Mouse (Mus musculus) bone marrow macrophage, adult 2 months (primary cell): ENCODE data around the gene 4931428F04Rik. TPM values are rescaled to one million over a fixed set of nuclear protein-coding genes. Genes with fewer than 3 reads are reported as not detected.

ENCODE experiments used
- H3K27ac ChIP-seq: 2 replicates; pipeline ENCODE4 v1.5.1; 2012; ENCODE audit warnings: low read depth, low read length; ENCODE audit not compliant: insufficient read depth
- H3K4me1 ChIP-seq: 2 replicates; pipeline ENCODE4 v1.6.1; 2012; ENCODE audit warnings: low read length; ENCODE audit not compliant: control insufficient read depth, insufficient read depth
- H3K4me3 ChIP-seq: 2 replicates; pipeline ENCODE4 v1.5.1; 2012; ENCODE audit warnings: mild to moderate bottlenecking, low read length, moderate library complexity; ENCODE audit not compliant: insufficient read depth
- CTCF ChIP-seq: IDR thresholded peaks from 2 replicates; pipeline ENCODE4 v1.5.1; 2012; ENCODE audit warnings: low read depth, mild to moderate bottlenecking, low read length, moderate library complexity
- POLR2A ChIP-seq: IDR thresholded peaks from 2 replicates; pipeline ENCODE4 v1.6.1; 2012; ENCODE audit warnings: mild to moderate bottlenecking, low read depth, low read length, borderline replicate concordance
- polyA plus RNA-seq: library from polyadenylated mRNA; stranded (reverse); fragments of >200 nt; gene quantifications from 2 replicates; pipeline ENCODE4 v1.2.4, GENCODE M21; 2012; ENCODE audit not compliant: missing spikeins, insufficient read depth, insufficient read length

Gene 4931428F04Rik
- polyA plus RNA-seq, 1 experiment: 0.67 TPM

GRCm38 (mm10) chr8:105254966-105255350 is 34.7 kb downstream of the 4931428F04Rik start, which contains the start of gene B3gnt9:
Gene B3gnt9 (minus strand): TSS chr8:105255153.
- Histone ChIP-seq H3K27ac (no peak within 1 kb of the TSS), H3K4me1 (peaks cover 3% of the 10 kb centered on the region), H3K4me3 (peak within 1 kb of the TSS; percentile 67)
- no peak for TF ChIP-seq CTCF
- no peak for TF ChIP-seq POLR2A

- Histone ChIP-seq H3K4me3 (peak overlapping the region; percentile 67), H3K27ac (no peak overlapping the region), H3K4me1 (peaks cover under 1% of the 10 kb centered on the region)
- TF ChIP-seq POLR2A (no peak), CTCF (peak; percentile 80)
These were observed 35.3 kb downstream of the 4931428F04Rik start for GRCm38 (mm10) chr8:105254152-105254965.

GRCm38 (mm10) chr8:105253766-105254151 is 35.9 kb downstream of the 4931428F04Rik start:
- TF ChIP-seq POLR2A: no peak
- TF ChIP-seq CTCF: no peak
- H3K4me1 ChIP-seq: no peaks in the 10 kb centered on the region
- no peak overlapping the region for H3K27ac ChIP-seq
- no peak overlapping the region for H3K4me3 ChIP-seq

DNA sequence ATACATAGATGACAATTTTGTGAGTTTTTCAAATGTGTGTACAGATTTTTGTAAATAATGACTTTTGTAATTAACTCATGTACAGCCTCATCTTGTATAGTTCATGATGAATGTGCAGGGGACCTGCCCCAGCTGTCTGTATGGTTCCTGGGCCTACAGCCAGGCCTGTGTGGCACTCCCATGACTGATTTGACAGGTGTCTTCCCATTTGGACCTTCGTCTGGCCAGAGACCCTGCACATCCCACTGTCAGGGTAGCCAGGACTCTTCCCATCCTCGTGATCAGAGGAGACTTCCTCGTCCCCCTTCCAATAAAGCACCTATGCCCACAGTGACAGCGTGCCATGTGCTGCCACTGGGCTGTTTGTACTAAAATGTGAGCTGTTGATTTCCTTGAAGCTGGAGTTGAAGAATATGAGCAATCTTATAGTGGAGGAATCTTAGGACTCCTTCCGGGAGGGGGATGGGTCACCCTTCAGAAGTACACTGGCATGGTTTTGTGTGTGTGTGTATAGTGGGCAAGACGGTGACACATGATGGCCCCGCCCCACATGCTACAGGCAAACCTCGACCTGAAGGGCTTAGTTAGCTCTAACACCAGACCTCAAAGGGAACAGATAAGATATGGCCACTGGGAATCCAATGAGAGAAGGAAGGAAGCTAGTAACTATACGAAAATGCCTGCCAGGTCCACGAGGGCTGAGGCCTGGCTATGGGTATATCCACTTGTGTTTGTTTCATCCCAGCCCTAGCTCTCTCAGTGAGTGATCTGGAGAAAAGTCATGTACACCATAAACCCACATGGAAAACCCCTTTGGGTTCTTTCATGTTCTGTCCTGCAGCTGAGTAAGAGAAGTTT is 36.8 kb downstream of the 4931428F04Rik start:
- Histone ChIP-seq H3K4me1 (no peaks in the 10 kb centered on the region), H3K27ac (no peak overlapping the region), H3K4me3 (no peak overlapping the region)
- TF ChIP-seq CTCF (no peak), POLR2A (no peak)

DNA sequence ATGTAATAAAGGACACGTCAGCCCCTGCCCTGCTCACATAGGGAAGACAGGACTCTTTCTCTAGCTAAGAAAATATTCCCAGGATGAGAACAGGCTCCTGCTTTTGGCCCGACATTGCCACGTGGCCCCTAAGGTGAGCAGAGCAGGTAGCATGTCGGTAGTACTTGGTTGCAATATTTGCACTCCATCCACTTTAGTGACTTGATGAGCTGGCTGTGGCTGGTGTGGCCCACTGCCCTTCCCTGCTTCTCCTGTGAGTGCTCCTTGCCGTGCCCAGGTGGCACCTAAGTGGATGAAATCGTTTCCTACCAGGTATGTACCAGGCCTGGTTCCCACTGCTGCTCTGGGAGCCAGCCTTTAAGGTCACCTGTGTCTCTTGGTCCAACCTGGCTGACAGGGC is 37.7 kb downstream of the 4931428F04Rik start:
- Histone ChIP-seq H3K4me1 (no peaks in the 10 kb centered on the region), H3K4me3 (no peak overlapping the region), H3K27ac (no peak overlapping the region)
- no peak for TF ChIP-seq CTCF
- TF ChIP-seq POLR2A: no peak

GRCm38 (mm10) chr8:105241016-105241415 is 48.6 kb downstream of the 4931428F04Rik start:
- H3K4me1 ChIP-seq: no peaks in the 10 kb centered on the region; the same call in 1 of the 2 replicates
- no peak overlapping the region for H3K4me3 ChIP-seq
- TF ChIP-seq CTCF (no peak), POLR2A (no peak)
- no peak overlapping the region for H3K27ac ChIP-seq

- Histone ChIP-seq H3K27ac (no peak overlapping the region), H3K4me1 (no peaks in the 10 kb centered on the region; the same call in none of the 2 replicates)
These were observed 52.1 kb downstream of the 4931428F04Rik start for GRCm38 (mm10) chr8:105237442-105238142.

DNA sequence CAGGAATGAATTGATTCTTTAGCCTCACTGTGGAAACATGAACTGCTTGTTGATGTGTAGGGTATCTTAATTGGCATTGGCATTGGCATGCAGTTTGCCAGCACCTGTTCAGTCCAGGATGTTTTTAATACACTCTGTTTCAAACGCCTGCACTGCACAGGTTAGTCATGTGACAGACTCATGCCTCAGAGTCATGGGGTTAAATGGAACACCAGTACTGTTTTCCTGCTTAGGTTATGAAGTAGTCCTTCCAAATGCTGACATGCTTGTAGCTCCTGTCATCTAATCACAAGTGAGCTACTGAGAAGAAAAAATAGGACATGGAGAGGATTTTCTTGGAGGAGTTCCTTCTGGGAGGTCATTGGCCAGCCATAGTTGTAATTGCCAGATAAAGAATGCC is 54.5 kb downstream of the 4931428F04Rik start:
- H3K4me3 ChIP-seq: no peak overlapping the region
- H3K27ac ChIP-seq: no peak overlapping the region
- peaks cover 13% of the 10 kb centered on the region for H3K4me1 ChIP-seq
- TF ChIP-seq POLR2A (no peak), CTCF (no peak)

More at GRCm38 (mm10) chr8:105237442-105238142, 52.1 kb downstream of the 4931428F04Rik start:
- H3K4me3 ChIP-seq: no peak overlapping the region
- TF ChIP-seq CTCF (no peak), POLR2A (no peak)
